Mouse (Mus musculus): ENCODE data around the gene Gsdma. TPM values are rescaled to one million over a fixed set of nuclear protein-coding genes. Genes with fewer than 3 reads are reported as not detected.
"Not testable (repeated sequence)": the region's sequence is repeated elsewhere in the genome, so short reads cannot be mapped to it uniquely, and the experiment has no call there.

Gsdma gene
- polyA plus RNA-seq, 1 experiment from 2014 or later: not detected

DNA sequence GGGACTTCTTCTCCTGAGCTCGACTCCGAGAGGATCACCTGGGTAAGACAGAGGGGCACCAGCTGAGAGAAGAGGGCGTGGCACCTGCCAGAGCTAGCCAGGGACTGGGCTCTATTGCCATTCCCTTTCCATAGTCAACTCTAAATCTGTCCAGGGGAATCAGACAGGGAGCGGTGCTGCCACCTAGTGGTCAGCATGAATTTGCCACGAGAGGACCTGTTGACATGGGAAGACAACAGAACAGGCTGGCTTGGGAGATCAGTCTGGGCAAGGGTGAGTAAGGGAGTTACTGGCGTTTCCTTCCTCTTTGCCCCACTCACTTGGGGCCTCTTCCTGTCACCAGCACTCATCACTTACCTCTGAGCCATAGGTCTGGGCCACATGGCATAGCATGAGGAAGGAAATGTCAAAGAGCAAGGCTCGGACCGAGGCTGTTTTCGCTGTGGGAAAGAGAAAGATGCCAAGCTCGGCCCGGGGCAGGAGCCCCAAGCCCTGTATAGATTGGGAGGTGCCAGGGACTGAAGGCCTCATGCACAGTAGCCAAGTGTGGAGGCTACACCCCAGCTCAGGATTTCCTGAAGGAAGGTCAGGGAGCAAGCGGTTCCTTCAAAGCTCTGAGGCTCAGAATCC is 46.4 kb downstream of the Gsdma start:
- Histone ChIP-seq H3K9ac (ENCODE audit: low read length) (0 out of 2 replicates have a peak overlapping the region, but pooled peaks have one; percentile 21), H3K27me3 (ENCODE audit: control insufficient read depth, insufficient read depth, low read length) (no peaks in the 10 kb centered on the region), H3K27ac (replicated peaks in 1 of 2; ENCODE audit: control insufficient read depth in 1 of 2, insufficient read depth in 1 of 2, low read depth in 2 of 2, low read length in 2 of 2) (peak overlapping the region; percentile 4 to 70; a peak in 2 of 4 replicates), H3K4me1 (ENCODE audit: control insufficient read depth in 2 of 2, insufficient read depth in 2 of 2, low read length in 2 of 2) (peaks cover 21 to 36% of the 10 kb centered on the region in 2 experiments; a peak in 3 of 4 replicates), H3K4me3 (ENCODE audit: control insufficient read depth in 1 of 2, insufficient read depth in 1 of 2, low read depth in 1 of 2, low read length in 2 of 2) (no peak overlapping the region), H3K36me3 (ENCODE audit: control insufficient read depth, insufficient read depth, low read length) (peaks cover 92% of the 10 kb centered on the region), H3K9me3 (ENCODE audit: control insufficient read depth, low read length) (no peaks in the 10 kb centered on the region), H3K4me2 (ENCODE audit: low read length) (no peak overlapping the region)
- 0 out of 2 replicates have a peak, but pooled peaks have one; percentile 27 for ATAC-seq (ENCODE audit: insufficient number of reproducible peaks, insufficient read depth, low FRiP score, low read depth)
- 42% methylated on average over 12 of the region's 12 CpGs for WGBS

DNA sequence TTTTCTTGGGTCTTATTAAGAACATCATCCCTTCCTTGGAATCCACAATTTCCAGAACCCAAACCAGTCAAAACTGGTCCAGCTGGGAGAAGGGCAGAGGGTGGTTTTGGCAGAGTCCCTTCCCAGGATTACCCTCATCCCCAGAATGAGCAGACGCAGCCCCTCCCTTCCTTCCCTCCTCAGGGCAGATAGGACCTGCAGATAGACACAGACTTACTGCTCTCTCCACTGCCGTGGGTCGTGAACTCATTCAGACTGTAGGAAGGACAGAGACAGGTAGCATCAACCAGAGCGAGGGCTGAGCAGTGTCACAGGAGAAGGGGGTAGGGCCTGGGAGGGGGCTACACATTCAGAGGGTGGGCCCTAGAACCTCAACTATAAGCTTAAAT is 46.9 kb downstream of the Gsdma start:
- Histone ChIP-seq H3K9ac (ENCODE audit: low read length) (0 out of 2 replicates have a peak overlapping the region, but pooled peaks have one; percentile 21), H3K4me1 (ENCODE audit: control insufficient read depth in 2 of 2, insufficient read depth in 2 of 2, low read length in 2 of 2) (peaks cover 21 to 36% of the 10 kb centered on the region in 2 experiments; a peak in 3 of 4 replicates), H3K27me3 (ENCODE audit: control insufficient read depth, insufficient read depth, low read length) (no peaks in the 10 kb centered on the region), H3K4me3 (ENCODE audit: control insufficient read depth in 1 of 2, insufficient read depth in 1 of 2, low read depth in 1 of 2, low read length in 2 of 2) (no peak overlapping the region), H3K4me2 (ENCODE audit: low read length) (no peak overlapping the region), H3K27ac (replicated peaks in 1 of 2; ENCODE audit: control insufficient read depth in 1 of 2, insufficient read depth in 1 of 2, low read depth in 2 of 2, low read length in 2 of 2) (peak overlapping the region in 1 of 2 experiments; percentile 70; a peak in 2 of 4 replicates), H3K36me3 (ENCODE audit: control insufficient read depth, insufficient read depth, low read length) (peaks cover 92% of the 10 kb centered on the region), H3K9me3 (ENCODE audit: control insufficient read depth, low read length) (no peaks in the 10 kb centered on the region)
- 66% methylated on average over 4 of the region's 4 CpGs for WGBS
- ATAC-seq (ENCODE audit: insufficient number of reproducible peaks, insufficient read depth, low FRiP score, low read depth): no peak

DNA sequence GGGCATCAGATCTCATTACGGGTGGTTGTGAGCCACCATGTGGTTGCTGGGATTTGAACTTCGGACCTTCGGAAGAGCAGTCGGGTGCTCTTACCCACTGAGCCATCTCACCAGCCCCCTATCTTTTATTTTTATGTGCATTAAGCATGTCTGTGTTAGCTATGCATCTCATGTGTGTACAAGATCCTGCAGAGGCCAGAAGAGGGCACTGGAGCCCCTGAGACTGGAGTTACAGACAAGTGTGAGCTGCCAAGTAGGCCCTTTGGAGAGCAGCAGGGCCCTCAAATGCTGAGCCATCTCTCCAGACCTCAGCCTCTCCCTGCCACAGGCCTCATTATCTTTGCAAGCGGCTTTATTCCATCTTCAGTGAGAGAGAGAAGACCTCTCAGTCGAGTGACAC is 47.9 kb downstream of the Gsdma start:
- not testable (repeated sequence) for H3K4me3 ChIP-seq (ENCODE audit: control insufficient read depth in 1 of 2, insufficient read depth in 1 of 2, low read depth in 1 of 2, low read length in 2 of 2); H3K9me3 ChIP-seq (ENCODE audit: control insufficient read depth, low read length); H3K27ac ChIP-seq (replicated peaks in 1 of 2; ENCODE audit: control insufficient read depth in 1 of 2, insufficient read depth in 1 of 2, low read depth in 2 of 2, low read length in 2 of 2); H3K27me3 ChIP-seq (ENCODE audit: control insufficient read depth, insufficient read depth, low read length); ATAC-seq (ENCODE audit: insufficient number of reproducible peaks, insufficient read depth, low FRiP score, low read depth); H3K4me2 ChIP-seq (ENCODE audit: low read length); H3K9ac ChIP-seq (ENCODE audit: low read length)
- WGBS: 83% methylated on average over 5 of the region's 6 CpGs
- Histone ChIP-seq H3K36me3 (ENCODE audit: control insufficient read depth, insufficient read depth, low read length) (peaks cover 91% of the 10 kb centered on the region), H3K4me1 (ENCODE audit: control insufficient read depth in 2 of 2, insufficient read depth in 2 of 2, low read length in 2 of 2) (peaks cover 21 to 36% of the 10 kb centered on the region in 2 experiments; a peak in 3 of 4 replicates)

DNA sequence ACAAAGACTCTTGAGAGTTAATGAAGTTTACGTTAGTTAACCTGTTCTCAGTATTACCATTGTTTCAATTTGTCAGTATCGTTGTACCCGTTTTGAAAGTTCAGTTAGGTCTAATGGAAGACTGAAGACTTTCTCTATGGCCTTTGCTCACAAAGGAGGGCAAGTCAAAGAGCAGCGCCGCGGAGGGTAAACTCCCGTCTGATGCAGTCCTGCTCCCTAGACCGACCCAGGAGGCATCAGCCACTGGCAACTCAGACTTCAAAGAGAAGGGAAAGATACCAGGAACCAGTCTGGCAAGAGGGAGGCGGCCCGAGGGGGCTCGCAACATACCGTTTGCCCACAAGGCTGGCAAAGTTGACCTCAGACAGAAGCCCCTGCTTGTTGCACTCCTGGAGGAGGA is 49.6 kb downstream of the Gsdma start:
- Histone ChIP-seq H3K27ac (replicated peaks in 1 of 2; ENCODE audit: control insufficient read depth in 1 of 2, insufficient read depth in 1 of 2, low read depth in 2 of 2, low read length in 2 of 2) (no peak overlapping the region), H3K27me3 (ENCODE audit: control insufficient read depth, insufficient read depth, low read length) (no peaks in the 10 kb centered on the region), H3K4me2 (ENCODE audit: low read length) (no peak overlapping the region), H3K36me3 (ENCODE audit: control insufficient read depth, insufficient read depth, low read length) (peaks cover 82% of the 10 kb centered on the region), H3K4me1 (ENCODE audit: control insufficient read depth in 2 of 2, insufficient read depth in 2 of 2, low read length in 2 of 2) (peaks cover 13 to 22% of the 10 kb centered on the region in 2 experiments; a peak in 3 of 4 replicates), H3K4me3 (ENCODE audit: control insufficient read depth in 1 of 2, insufficient read depth in 1 of 2, low read depth in 1 of 2, low read length in 2 of 2) (no peak overlapping the region), H3K9me3 (ENCODE audit: control insufficient read depth, low read length) (no peaks in the 10 kb centered on the region), H3K9ac (ENCODE audit: low read length) (no peak overlapping the region)
- 91% methylated on average over 12 of the region's 12 CpGs for WGBS
- ATAC-seq (ENCODE audit: insufficient number of reproducible peaks, insufficient read depth, low FRiP score, low read depth): no peak

DNA sequence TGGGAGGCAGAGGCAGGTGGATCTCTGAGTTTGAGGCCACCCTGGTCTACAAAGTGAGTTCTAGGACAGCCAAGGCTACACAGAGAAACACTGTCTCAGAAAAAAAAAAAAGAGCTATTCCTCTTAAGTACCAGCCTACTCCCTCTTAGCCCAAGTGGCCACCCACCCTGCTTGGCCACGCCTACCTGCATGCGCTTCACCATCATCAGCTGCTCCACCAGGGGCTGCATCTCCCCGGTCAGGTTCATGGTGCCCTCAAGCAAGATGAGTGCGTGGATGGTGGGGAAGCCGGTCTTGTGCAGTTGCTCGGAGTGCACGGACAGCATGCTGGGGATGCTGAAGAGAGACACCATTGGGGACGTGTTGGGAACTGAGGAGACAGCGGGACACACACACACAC is 51.8 kb downstream of the Gsdma start:
- no peak for ATAC-seq (ENCODE audit: insufficient number of reproducible peaks, insufficient read depth, low FRiP score, low read depth)
- H3K4me2 ChIP-seq (ENCODE audit: low read length): no peak overlapping the region
- H3K27me3 ChIP-seq (ENCODE audit: control insufficient read depth, insufficient read depth, low read length): no peaks in the 10 kb centered on the region
- no peaks in the 10 kb centered on the region for H3K9me3 ChIP-seq (ENCODE audit: control insufficient read depth, low read length)
- H3K4me1 ChIP-seq (ENCODE audit: control insufficient read depth in 2 of 2, insufficient read depth in 2 of 2, low read length in 2 of 2): peaks cover 0 to 4% of the 10 kb centered on the region in 2 experiments; a peak in 2 of 4 replicates
- H3K27ac ChIP-seq (replicated peaks in 1 of 2; ENCODE audit: control insufficient read depth in 1 of 2, insufficient read depth in 1 of 2, low read depth in 2 of 2, low read length in 2 of 2): no peak overlapping the region
- 91% methylated on average over 9 of the region's 9 CpGs for WGBS
- no peak overlapping the region for H3K9ac ChIP-seq (ENCODE audit: low read length)
- H3K4me3 ChIP-seq (ENCODE audit: control insufficient read depth in 1 of 2, insufficient read depth in 1 of 2, low read depth in 1 of 2, low read length in 2 of 2): no peak overlapping the region
- peaks cover 64% of the 10 kb centered on the region for H3K36me3 ChIP-seq (ENCODE audit: control insufficient read depth, insufficient read depth, low read length)

DNA sequence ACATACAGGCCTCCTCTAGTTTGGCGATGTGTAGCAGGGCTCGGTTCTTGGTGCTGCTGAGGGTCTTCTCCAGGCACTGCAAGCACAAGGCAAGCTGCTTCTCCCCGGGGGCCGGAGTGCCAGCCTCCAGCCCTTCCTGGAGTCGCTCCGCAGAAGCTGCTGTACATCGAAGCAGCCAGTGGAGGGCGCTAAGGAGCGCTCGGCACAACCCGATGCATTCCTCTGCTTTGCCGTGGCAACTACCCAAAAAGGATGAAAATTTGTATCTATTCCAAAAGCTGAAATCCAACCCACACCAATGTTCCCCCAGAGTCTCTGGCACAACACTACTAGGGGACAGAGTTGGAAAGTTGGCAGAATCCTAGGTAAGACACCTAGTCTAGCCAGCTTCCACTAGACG is 53.8 kb downstream of the Gsdma start:
- Histone ChIP-seq H3K4me1 (ENCODE audit: control insufficient read depth in 2 of 2, insufficient read depth in 2 of 2, low read length in 2 of 2) (peaks cover 7 to 15% of the 10 kb centered on the region in 2 experiments; a peak in 3 of 4 replicates), H3K9me3 (ENCODE audit: control insufficient read depth, low read length) (no peaks in the 10 kb centered on the region), H3K27me3 (ENCODE audit: control insufficient read depth, insufficient read depth, low read length) (no peaks in the 10 kb centered on the region), H3K27ac (replicated peaks in 1 of 2; ENCODE audit: control insufficient read depth in 1 of 2, insufficient read depth in 1 of 2, low read depth in 2 of 2, low read length in 2 of 2) (no peak overlapping the region), H3K4me2 (ENCODE audit: low read length) (no peak overlapping the region), H3K4me3 (ENCODE audit: control insufficient read depth in 1 of 2, insufficient read depth in 1 of 2, low read depth in 1 of 2, low read length in 2 of 2) (no peak overlapping the region), H3K9ac (ENCODE audit: low read length) (no peak overlapping the region), H3K36me3 (ENCODE audit: control insufficient read depth, insufficient read depth, low read length) (peaks cover 48% of the 10 kb centered on the region)
- WGBS: 16% methylated on average over 13 of the region's 13 CpGs
- ATAC-seq (ENCODE audit: insufficient number of reproducible peaks, insufficient read depth, low FRiP score, low read depth): no peak

DNA sequence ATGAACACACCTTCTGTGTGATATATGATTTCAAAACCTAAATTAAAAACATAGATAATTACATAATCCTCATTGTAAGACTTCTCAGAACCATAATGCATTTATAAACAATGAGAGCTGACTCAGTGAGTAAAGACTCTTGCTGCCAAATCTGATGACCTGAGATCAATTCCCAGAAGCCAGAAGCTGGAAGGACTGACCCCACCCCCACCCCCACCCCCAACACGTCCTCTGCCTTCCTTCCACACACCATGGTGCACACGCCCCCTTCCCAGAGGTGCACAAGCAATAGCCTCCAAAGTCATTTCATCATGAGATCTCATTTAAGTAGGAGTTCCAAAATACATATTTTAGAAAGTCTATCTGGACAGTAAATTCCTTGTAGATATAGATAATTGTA is 56.6 kb downstream of the Gsdma start:
- no peaks in the 10 kb centered on the region for H3K27me3 ChIP-seq (ENCODE audit: control insufficient read depth, insufficient read depth, low read length)
- H3K9me3 ChIP-seq (ENCODE audit: control insufficient read depth, low read length): no peaks in the 10 kb centered on the region
- H3K9ac ChIP-seq (ENCODE audit: low read length): no peak overlapping the region
- H3K27ac ChIP-seq (replicated peaks in 1 of 2; ENCODE audit: control insufficient read depth in 1 of 2, insufficient read depth in 1 of 2, low read depth in 2 of 2, low read length in 2 of 2): peak overlapping the region in 1 of 2 experiments; percentile 90; a peak in 2 of 4 replicates
- no peak for ATAC-seq (ENCODE audit: insufficient number of reproducible peaks, insufficient read depth, low FRiP score, low read depth)
- WGBS: 64% methylated on average over 2 of the region's 2 CpGs
- peaks cover 7 to 15% of the 10 kb centered on the region in 2 experiments; a peak in 3 of 4 replicates for H3K4me1 ChIP-seq (ENCODE audit: control insufficient read depth in 2 of 2, insufficient read depth in 2 of 2, low read length in 2 of 2)
- H3K36me3 ChIP-seq (ENCODE audit: control insufficient read depth, insufficient read depth, low read length): peaks cover 42% of the 10 kb centered on the region
- no peak overlapping the region for H3K4me2 ChIP-seq (ENCODE audit: low read length)
- no peak overlapping the region for H3K4me3 ChIP-seq (ENCODE audit: control insufficient read depth in 1 of 2, insufficient read depth in 1 of 2, low read depth in 1 of 2, low read length in 2 of 2)

Measured in heart, embryonic 14.5 days (tissue).